Mouse (Mus musculus) forebrain, embryonic 16.5 days (tissue): ENCODE measurements around the gene Arhgdib. TPM values are rescaled to one million over a fixed set of nuclear protein-coding genes. Genes with fewer than 3 reads are reported as not detected.

Source experiments
- ATAC-seq: fragments of 200-750 bp; cut with Nextera tagmentation; 2 replicates; pipeline ENCODE4 v1.8.0; 2017; ENCODE audit warnings: mild to moderate bottlenecking, moderate library complexity
- H3K27ac ChIP-seq: fragments of 300-500 bp; sonication (generic); 2 replicates; pipeline ENCODE4 v1.5.1; 2014; ENCODE audit warnings: low read length, control low read depth
- H3K27me3 ChIP-seq: fragments of 300-500 bp; sonication (generic); replicated peaks from 2 replicates; pipeline ENCODE4 v1.6.1; 2014; ENCODE audit warnings: low read length; ENCODE audit not compliant: control insufficient read depth, insufficient read depth
- H3K36me3 ChIP-seq: fragments of 300-500 bp; sonication (generic); 2 replicates; pipeline ENCODE4 v1.6.1; 2014; ENCODE audit not compliant: control insufficient read depth, insufficient read depth
- H3K4me1 ChIP-seq: fragments of 300-500 bp; sonication (generic); replicated peaks from 2 replicates; pipeline ENCODE4 v1.6.1; 2014; ENCODE audit warnings: low read length; ENCODE audit not compliant: control insufficient read depth, insufficient read depth
- H3K4me2 ChIP-seq: fragments of 300-500 bp; sonication (generic); 2 replicates; pipeline ENCODE4 v1.6.1; 2014; ENCODE audit warnings: mild to moderate bottlenecking, low read length, control low read depth
- H3K4me3 ChIP-seq: fragments of 300-500 bp; sonication (generic); replicated peaks from 2 replicates; pipeline ENCODE4 v1.5.1; 2014; ENCODE audit warnings: mild to moderate bottlenecking, low read length, control low read depth
- H3K9ac ChIP-seq: fragments of 300-500 bp; sonication (generic); replicated peaks from 2 replicates; pipeline ENCODE4 v1.6.1; 2014; ENCODE audit warnings: low read depth, low read length, control low read depth
- H3K9me3 ChIP-seq: fragments of 300-500 bp; sonication (generic); 2 replicates; pipeline ENCODE4 v1.6.1; 2016; ENCODE audit warnings: low read length; ENCODE audit not compliant: control insufficient read depth
- WGBS: fragments of 180-500 bp; shearing (Covaris S2); extraction: QIAGEN DNeasy Blood & Tissue Kit; methylation state at CpG from one replicate; pipeline ENCODE4 v1.1.7; 2014; 5-methylcytosine and 5-hydroxymethylcytosine counted together
- polyA plus RNA-seq: library from polyadenylated mRNA; unstranded; fragments of >200 nt; fragmentation: Nextera tagmentation; extraction: Ambion mirVana; gene quantifications from 2 replicates; pipeline ENCODE4 v1.2.1, GENCODE M21; 2015

The Arhgdib gene
- polyA plus RNA-seq, 1 experiment from 2014 or later: 18.5 TPM

DNA sequence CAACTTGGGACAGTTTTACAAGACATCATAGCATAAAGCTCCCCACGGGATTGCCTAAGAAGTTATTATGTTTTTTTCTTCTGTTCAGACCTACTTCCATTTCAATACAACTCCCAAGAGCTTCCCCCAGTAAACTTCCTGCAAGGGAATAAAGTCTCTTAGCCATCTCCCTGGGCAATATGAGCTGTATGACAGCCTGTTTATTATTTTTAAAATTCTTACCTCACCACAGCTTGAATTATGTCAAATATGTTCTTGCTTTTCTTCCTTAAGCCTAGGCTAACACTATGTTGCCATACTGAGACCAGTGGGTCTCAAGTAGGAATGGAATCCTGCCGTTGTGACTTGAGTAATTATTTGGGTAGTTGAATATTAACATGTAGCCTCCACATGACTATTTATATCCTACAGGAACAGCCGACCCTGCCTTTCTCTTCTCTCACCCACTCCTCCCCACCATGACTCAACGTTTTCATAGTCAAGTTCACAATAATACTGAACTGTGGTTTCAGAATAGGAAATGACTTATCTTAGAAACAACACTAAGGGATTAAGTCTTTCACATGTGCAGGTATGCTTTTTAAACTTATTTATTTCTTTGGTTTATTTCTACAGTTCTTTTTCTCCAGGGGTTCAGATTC, 41.2 kb downstream of the Arhgdib start:
- ATAC-seq: no peak
- no peak overlapping the region for H3K9ac ChIP-seq
- H3K4me2 ChIP-seq: no peak overlapping the region
- no peak overlapping the region for H3K4me3 ChIP-seq
- no peaks in the 10 kb centered on the region for H3K36me3 ChIP-seq
- no peaks in the 10 kb centered on the region for H3K4me1 ChIP-seq
- 85% methylated on average over 4 of the region's 4 CpGs for WGBS
- no peaks in the 10 kb centered on the region for H3K9me3 ChIP-seq
- no peak overlapping the region for H3K27ac ChIP-seq
- H3K27me3 ChIP-seq: no peaks in the 10 kb centered on the region

DNA sequence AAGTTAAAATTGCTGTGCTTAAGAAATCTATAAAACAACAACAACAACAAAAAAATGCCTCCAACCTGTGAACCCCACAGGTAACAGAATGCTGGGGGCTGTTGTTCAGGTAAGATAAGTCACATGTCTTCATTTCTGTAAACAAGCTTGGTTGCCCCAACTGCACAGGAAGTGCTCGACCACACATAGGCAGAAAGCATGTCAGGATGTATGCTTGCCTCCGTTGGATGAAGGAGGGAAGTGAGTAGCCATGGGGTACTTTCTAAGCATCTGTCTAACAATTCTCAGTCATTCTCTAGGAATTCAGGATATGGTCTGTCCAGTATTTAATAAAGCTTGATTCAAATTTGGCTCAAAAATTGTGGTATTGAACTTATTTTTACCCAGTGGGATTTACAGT, 42.7 kb downstream of the Arhgdib start:
- H3K4me2 ChIP-seq: no peak overlapping the region
- H3K27ac ChIP-seq: no peak overlapping the region
- no peaks in the 10 kb centered on the region for H3K9me3 ChIP-seq
- H3K36me3 ChIP-seq: no peaks in the 10 kb centered on the region
- no peak overlapping the region for H3K4me3 ChIP-seq
- H3K4me1 ChIP-seq: no peaks in the 10 kb centered on the region
- H3K27me3 ChIP-seq: no peaks in the 10 kb centered on the region
- 80% methylated on average over 2 of the region's 2 CpGs for WGBS
- no peak for ATAC-seq
- no peak overlapping the region for H3K9ac ChIP-seq

- no peak for ATAC-seq
- Histone ChIP-seq H3K9ac (no peak overlapping the region), H3K4me3 (no peak overlapping the region), H3K4me2 (no peak overlapping the region), H3K27ac (no peak overlapping the region), H3K36me3 (no peaks in the 10 kb centered on the region), H3K27me3 (no peaks in the 10 kb centered on the region), H3K9me3 (no peaks in the 10 kb centered on the region), H3K4me1 (no peaks in the 10 kb centered on the region)
- WGBS: 67% methylated on average over 4 of the region's 4 CpGs
These were observed 43.5 kb downstream of the Arhgdib start for GRCm38 (mm10) chr6:136898222-136898621.

GRCm38 (mm10) chr6:136897789-136898188, 43.9 kb downstream of the Arhgdib start:
- H3K4me2 ChIP-seq: no peak overlapping the region
- 91% methylated on average over 4 of the region's 4 CpGs for WGBS
- H3K9me3 ChIP-seq: no peaks in the 10 kb centered on the region
- no peak overlapping the region for H3K4me3 ChIP-seq
- no peaks in the 10 kb centered on the region for H3K36me3 ChIP-seq
- ATAC-seq: no peak
- H3K9ac ChIP-seq: no peak overlapping the region
- H3K4me1 ChIP-seq: no peaks in the 10 kb centered on the region
- H3K27ac ChIP-seq: no peak overlapping the region
- H3K27me3 ChIP-seq: no peaks in the 10 kb centered on the region

- no peak overlapping the region for H3K4me2 ChIP-seq
- H3K27ac ChIP-seq: no peak overlapping the region
- no peaks in the 10 kb centered on the region for H3K27me3 ChIP-seq
- no peaks in the 10 kb centered on the region for H3K36me3 ChIP-seq
- H3K9ac ChIP-seq: no peak overlapping the region
- no peak for ATAC-seq
- H3K4me3 ChIP-seq: no peak overlapping the region
- no peaks in the 10 kb centered on the region for H3K4me1 ChIP-seq
- 66% methylated on average over 15 of the region's 15 CpGs for WGBS
- H3K9me3 ChIP-seq: no peaks in the 10 kb centered on the region
These were observed 47.0 kb downstream of the Arhgdib start for GRCm38 (mm10) chr6:136894532-136895339.

DNA sequence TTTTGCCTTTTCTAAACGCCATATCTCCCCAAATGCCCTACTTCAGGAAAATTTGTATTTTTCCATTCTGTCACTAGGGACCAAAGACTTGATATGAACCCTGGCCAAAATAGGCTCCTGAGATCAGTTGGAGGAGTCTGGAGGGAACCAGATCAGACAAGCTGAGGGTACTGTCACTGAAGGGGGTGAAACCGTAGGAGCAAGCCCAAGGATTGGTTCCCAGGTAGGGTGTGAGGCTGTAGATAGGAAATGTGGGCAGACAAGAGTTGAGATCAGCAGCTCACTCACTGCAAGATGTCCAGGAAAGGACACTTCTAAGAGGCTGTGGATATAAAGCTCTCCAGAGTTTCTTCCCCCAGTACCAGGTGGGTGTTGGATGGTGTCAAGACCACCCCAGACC, 49.7 kb downstream of the Arhgdib start:
- ATAC-seq: no peak
- H3K36me3 ChIP-seq: no peaks in the 10 kb centered on the region
- H3K4me1 ChIP-seq: no peaks in the 10 kb centered on the region
- H3K9ac ChIP-seq: no peak overlapping the region
- H3K9me3 ChIP-seq: no peaks in the 10 kb centered on the region
- no peaks in the 10 kb centered on the region for H3K27me3 ChIP-seq
- no peak overlapping the region for H3K27ac ChIP-seq
- WGBS: 83% methylated on average over 2 of the region's 2 CpGs
- no peak overlapping the region for H3K4me2 ChIP-seq
- H3K4me3 ChIP-seq: no peak overlapping the region

- no peaks in the 10 kb centered on the region for H3K4me1 ChIP-seq
- no peak overlapping the region for H3K4me3 ChIP-seq
- H3K27me3 ChIP-seq: no peaks in the 10 kb centered on the region
- no peaks in the 10 kb centered on the region for H3K9me3 ChIP-seq
- no peaks in the 10 kb centered on the region for H3K36me3 ChIP-seq
- H3K4me2 ChIP-seq: no peak overlapping the region
- no peak overlapping the region for H3K27ac ChIP-seq
- no peak overlapping the region for H3K9ac ChIP-seq
- WGBS: 92% methylated on average over 6 of the region's 6 CpGs
- ATAC-seq: no peak
These were observed 52.1 kb downstream of the Arhgdib start for GRCm38 (mm10) chr6:136889554-136889953.

DNA sequence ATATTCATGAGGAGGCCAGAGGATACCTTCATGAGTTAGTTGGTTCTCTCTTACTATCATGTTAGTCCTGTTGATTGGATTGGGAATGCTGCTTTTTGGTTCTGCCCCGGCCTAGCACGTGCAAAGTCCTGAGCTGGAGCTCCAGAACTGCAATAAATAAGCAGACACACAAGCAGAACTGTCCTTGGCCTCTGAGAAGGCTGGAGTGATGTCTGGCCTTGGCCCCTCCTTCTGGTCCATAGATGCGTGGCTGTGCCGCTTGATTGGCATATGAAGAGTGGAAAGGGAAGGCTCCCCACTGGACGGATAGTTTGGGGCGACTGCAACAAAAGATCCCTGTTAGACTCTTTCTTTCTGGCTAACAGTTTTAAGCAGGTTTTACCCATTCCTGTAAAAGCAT, 52.6 kb downstream of the Arhgdib start:
- Histone ChIP-seq H3K9ac (no peak overlapping the region), H3K4me1 (no peaks in the 10 kb centered on the region), H3K4me3 (no peak overlapping the region), H3K27ac (no peak overlapping the region), H3K4me2 (no peak overlapping the region), H3K9me3 (no peaks in the 10 kb centered on the region), H3K27me3 (no peaks in the 10 kb centered on the region), H3K36me3 (no peaks in the 10 kb centered on the region)
- no peak for ATAC-seq
- WGBS: 84% methylated on average over 6 of the region's 6 CpGs

DNA sequence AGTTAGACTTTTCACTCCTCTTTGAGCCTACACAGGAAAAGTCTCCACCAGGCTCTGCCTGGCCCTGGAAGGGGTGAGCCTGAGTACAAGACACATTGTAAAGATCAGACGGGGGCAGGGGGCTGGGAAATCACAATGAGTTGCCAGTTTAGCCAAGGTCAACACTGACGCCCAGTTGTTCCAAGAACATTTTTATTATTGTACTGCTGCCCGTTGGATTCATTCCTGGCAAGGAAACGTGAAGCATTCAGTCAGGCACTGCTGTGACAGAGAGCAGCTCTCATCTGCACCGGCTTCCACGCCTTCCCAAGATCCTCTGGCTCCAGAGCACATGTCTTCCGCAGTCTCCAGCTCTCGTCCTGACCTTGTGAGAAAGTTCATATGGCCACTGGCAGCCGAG, 53.8 kb downstream of the Arhgdib start:
- Histone ChIP-seq H3K27me3 (no peaks in the 10 kb centered on the region), H3K4me1 (no peaks in the 10 kb centered on the region), H3K9me3 (no peaks in the 10 kb centered on the region), H3K27ac (no peak overlapping the region), H3K4me2 (no peak overlapping the region), H3K4me3 (no peak overlapping the region), H3K36me3 (no peaks in the 10 kb centered on the region), H3K9ac (no peak overlapping the region)
- ATAC-seq: no peak
- 80% methylated on average over 9 of the region's 9 CpGs for WGBS
